Comparison of ENCODE assay signal across 8 mouse cellular contexts in the genomic region with DNA sequence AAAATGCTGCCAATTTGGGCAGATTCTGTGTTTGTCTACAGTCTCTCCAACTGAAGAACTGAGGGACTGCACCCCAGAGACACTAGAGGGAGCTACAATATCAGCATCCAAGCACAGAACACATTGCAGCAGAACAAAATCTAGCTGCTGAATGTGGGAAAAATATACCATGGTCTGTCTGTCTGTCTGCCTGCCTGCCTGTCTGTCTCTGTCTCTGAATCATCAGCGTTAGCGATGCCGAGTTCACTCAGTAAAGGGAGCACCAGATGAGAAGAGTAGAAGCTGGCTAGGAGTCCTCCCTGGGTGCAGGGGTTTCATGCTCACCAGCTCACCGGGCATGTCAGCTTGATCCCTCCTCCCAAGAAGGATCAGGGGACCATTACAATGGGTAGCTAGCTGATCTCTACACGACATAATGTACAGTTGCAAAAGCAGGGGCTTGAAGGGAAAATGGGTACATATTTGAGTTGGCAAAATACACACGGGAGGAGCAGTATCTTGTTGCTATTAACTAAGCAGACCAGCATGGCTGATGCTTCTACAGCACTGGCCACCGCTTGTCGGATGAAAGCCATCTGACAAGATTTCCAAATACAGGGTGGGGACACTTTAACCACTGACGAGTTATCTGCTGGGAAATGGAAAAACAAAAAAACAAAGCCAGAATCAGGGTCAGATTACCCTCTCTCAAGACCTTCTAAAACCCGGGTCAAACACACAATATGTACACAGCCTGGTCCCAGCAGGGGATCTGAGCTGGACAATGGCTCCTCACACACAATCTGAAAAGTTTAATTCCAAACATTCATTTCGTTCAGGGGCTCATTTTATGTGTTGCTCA. TPM values are rescaled to one million over a fixed set of nuclear protein-coding genes. Genes with fewer than 3 reads are reported as not detected.
DNase-seq lines count a peak whose midpoint lies in the region; ATAC-seq and TF ChIP-seq lines count a peak whose summit lies in the region.

No protein-coding gene starts in this region.

- H3K4me2 ChIP-seq in embryonic facial prominence, embryonic 14.5 days (ENCODE audit: low read depth, low read length): peak overlapping the region; percentile 31
- H3K4me2 ChIP-seq in heart, embryonic 12.5 days: peak overlapping the region; percentile 26; the same call in 1 of the 2 replicates
- H3K4me2 ChIP-seq in kidney, embryonic 15.5 days: no peak overlapping the region

- no peak overlapping the region for H3K27ac ChIP-seq in embryonic facial prominence, embryonic 14.5 days (replicated peaks; ENCODE audit: low read depth, low read length)
- H3K27ac ChIP-seq in heart, embryonic 12.5 days (ENCODE audit: poor library complexity, severe bottlenecking): 0 out of 2 replicates have a peak overlapping the region, but pooled peaks have one; percentile 36
- 0 out of 2 replicates have a peak overlapping the region, but pooled peaks have one; percentile 41 for H3K27ac ChIP-seq in kidney, embryonic 15.5 days
- H3K27ac ChIP-seq in olfactory bulb, adult 2 months (ENCODE audit: insufficient read depth, low read depth, low read length): no peak overlapping the region

- no peaks in the 10 kb centered on the region for H3K36me3 ChIP-seq in embryonic facial prominence, embryonic 14.5 days (ENCODE audit: control insufficient read depth, insufficient read depth, low read length)
- H3K36me3 ChIP-seq in heart, embryonic 12.5 days: peaks cover 10% of the 10 kb centered on the region; the same call in 1 of the 2 replicates
- no peaks in the 10 kb centered on the region for H3K36me3 ChIP-seq in kidney, embryonic 15.5 days

- no peaks in the 10 kb centered on the region for H3K9me3 ChIP-seq in embryonic facial prominence, embryonic 14.5 days (ENCODE audit: control insufficient read depth, low read length)
- H3K9me3 ChIP-seq in heart, embryonic 12.5 days (replicated peaks): no peaks in the 10 kb centered on the region
- H3K9me3 ChIP-seq in kidney, embryonic 15.5 days (replicated peaks): no peaks in the 10 kb centered on the region

- TF ChIP-seq CTCF in olfactory bulb, adult 2 months (IDR thresholded peaks at IDR 0.05; ENCODE audit: insufficient read depth, low read depth, low read length): no peak

- no peak overlapping the region for H3K4me3 ChIP-seq in embryonic facial prominence, embryonic 14.5 days (ENCODE audit: low read depth, low read length)
- no peak overlapping the region for H3K4me3 ChIP-seq in heart, embryonic 12.5 days
- no peak overlapping the region for H3K4me3 ChIP-seq in kidney, embryonic 15.5 days (replicated peaks)
- 0 out of 2 replicates have a peak overlapping the region, but pooled peaks have one; percentile 12 for H3K4me3 ChIP-seq in olfactory bulb, adult 2 months (ENCODE audit: insufficient read depth, low read depth, low read length)

- no peak for TF ChIP-seq POLR2A in olfactory bulb, adult 2 months (IDR thresholded peaks at IDR 0.05; ENCODE audit: insufficient read depth, low read depth, low read length)

- WGBS in embryonic facial prominence, embryonic 14.5 days: 18% methylated on average over 11 of the region's 11 CpGs
- WGBS in heart, embryonic 12.5 days: 40% methylated on average over 11 of the region's 11 CpGs
- 44% methylated on average over 11 of the region's 11 CpGs for WGBS in kidney, embryonic 15.5 days
- 22% methylated on average over 11 of the region's 11 CpGs for WGBS in olfactory bulb, adult 2 months

- H3K27me3 ChIP-seq in embryonic facial prominence, embryonic 14.5 days (replicated peaks; ENCODE audit: control insufficient read depth, insufficient read depth, low read length): no peaks in the 10 kb centered on the region
- H3K27me3 ChIP-seq in heart, embryonic 12.5 days (replicated peaks): no peaks in the 10 kb centered on the region
- H3K27me3 ChIP-seq in kidney, embryonic 15.5 days: no peaks in the 10 kb centered on the region

- peak; percentile 74 for DNase-seq in CD4-positive, CD25-positive, alpha-beta regulatory T cell, adult 2 months (ENCODE audit: low read depth, low spot score)
- DNase-seq in embryonic facial prominence, embryonic 14.5 days (ENCODE audit: low spot score): peak; percentile 80
- peak; percentile 33 to 45 for DNase-seq in lung, adult 18-20 months

- ATAC-seq in activated CD4-positive, CD25-positive, alpha-beta regulatory T cell, adult 4 months: peak; percentile 32
- ATAC-seq in embryonic facial prominence, embryonic 14.5 days (ENCODE audit: low read depth): peak; percentile 70; the same call in 1 of the 2 replicates
- ATAC-seq in heart, embryonic 12.5 days (ENCODE audit: insufficient number of reproducible peaks, low FRiP score): no peak
- ATAC-seq in kidney, embryonic 15.5 days (replicated peaks; ENCODE audit: low FRiP score): no peak; the same call in 1 of the 2 replicates
- ATAC-seq in erythroblast, adult 5-6 weeks (replicated peaks; ENCODE audit: low FRiP score, poor library complexity, severe bottlenecking): no peak

- peaks cover 11% of the 10 kb centered on the region; the same call in 1 of the 2 replicates for H3K4me1 ChIP-seq in embryonic facial prominence, embryonic 14.5 days (ENCODE audit: control insufficient read depth, insufficient read depth, low read length)
- H3K4me1 ChIP-seq in heart, embryonic 12.5 days (replicated peaks): peaks cover 13% of the 10 kb centered on the region
- peaks cover 10% of the 10 kb centered on the region for H3K4me1 ChIP-seq in kidney, embryonic 15.5 days
- H3K4me1 ChIP-seq in olfactory bulb, adult 2 months (ENCODE audit: control insufficient read depth, insufficient read depth, low read length): peaks cover 2% of the 10 kb centered on the region; the same call in 1 of the 2 replicates

- no peak overlapping the region for H3K9ac ChIP-seq in embryonic facial prominence, embryonic 14.5 days (ENCODE audit: low read depth, low read length)
- H3K9ac ChIP-seq in heart, embryonic 12.5 days: 0 out of 2 replicates have a peak overlapping the region, but pooled peaks have one; percentile 37
- no peak overlapping the region for H3K9ac ChIP-seq in kidney, embryonic 15.5 days

RNA-seq across cellular contexts. Expression of a gene that starts 48.4 kb away (rescaled TPM):
- 10 to 100 TPM; 31.0 to 31.4 TPM for polyA plus RNA-seq in activated CD4-positive, CD25-positive, alpha-beta regulatory T cell, adult 4 months (2017; shearing (Covaris generic))
- 509 and 543 TPM in 2 replicates for polyA plus RNA-seq in embryonic facial prominence, embryonic 14.5 days (2014; fragmentation: Nextera tagmentation; extraction: Ambion mirVana)
- polyA plus RNA-seq in heart, embryonic 12.5 days (2016; fragmentation: Nextera tagmentation; extraction: Ambion mirVana): 397 and 400 TPM in 2 replicates
- polyA plus RNA-seq in kidney, embryonic 15.5 days (2015; fragmentation: Nextera tagmentation; extraction: Ambion mirVana): 480 and 483 TPM in 2 replicates
- not detected in 2 replicates for polyA plus RNA-seq in olfactory bulb, adult 2 months (2012; ENCODE audit: insufficient read depth, insufficient read length, low replicate concordance, missing spikeins)
- total RNA-seq in erythroblast, adult 5-6 weeks (2015; ENCODE audit: low replicate concordance): 6.9 and 11.1 TPM in 2 replicates
- 4.2 and 18.2 TPM in 2 replicates for total RNA-seq in erythroblast, adult 5-6 weeks (2017; ENCODE audit: low replicate concordance)

Comparison
In these comparisons a context has a peak if more than half of its experiments do, and no peak if none do; other contexts are left out.
1. ATAC-seq: peak in activated CD4-positive, CD25-positive, alpha-beta regulatory T cell, adult 4 months (single experiment) and embryonic facial prominence, embryonic 14.5 days (single experiment); none in heart, embryonic 12.5 days (single experiment), kidney, embryonic 15.5 days (single experiment) and erythroblast, adult 5-6 weeks (single experiment).
2. H3K27ac ChIP-seq: peak in heart, embryonic 12.5 days (single experiment) and kidney, embryonic 15.5 days (single experiment); none in embryonic facial prominence, embryonic 14.5 days (single experiment) and olfactory bulb, adult 2 months (single experiment).
3. Peak in every context shown above with its lines, with median percentiles within 50 percentile points of each other: DNase-seq.